Mouse (Mus musculus) midbrain, postnatal 0 days (tissue): Measurements from ENCODE around the gene Magi2. TPM values are rescaled to one million over a fixed set of nuclear protein-coding genes. Genes with fewer than 3 reads are reported as not detected.

Source experiments
- ATAC-seq: fragments of 200-750 bp; cut with Nextera tagmentation; 2 replicates; pipeline ENCODE4 v1.8.0; 2017; ENCODE audit warnings: moderate number of reproducible peaks, mild to moderate bottlenecking, moderate TSS enrichment, moderate library complexity; ENCODE audit not compliant: low FRiP score
- DNase-seq: peaks from one replicate; pipeline ENCODE4 v3.0.0-alpha.2; 2015; ENCODE audit warnings: low spot score
- H3K27ac ChIP-seq: fragments of 300-500 bp; sonication (generic); 2 replicates; pipeline ENCODE4 v1.5.1; 2014; ENCODE audit warnings: low read depth, mild to moderate bottlenecking, low read length, mixed read lengths
- H3K27me3 ChIP-seq: fragments of 300-500 bp; sonication (generic); 2 replicates; pipeline ENCODE4 v1.6.1; 2014; ENCODE audit warnings: low read length, control low read depth, mixed read lengths; ENCODE audit not compliant: insufficient read depth
- H3K36me3 ChIP-seq: fragments of 300-500 bp; sonication (generic); 2 replicates; pipeline ENCODE4 v1.6.1; 2014; ENCODE audit warnings: low read length, control low read depth, mixed read lengths; ENCODE audit not compliant: insufficient read depth
- H3K4me1 ChIP-seq: fragments of 300-500 bp; sonication (generic); 2 replicates; pipeline ENCODE4 v1.6.1; 2014; ENCODE audit warnings: mild to moderate bottlenecking, control low read depth, antibody characterized with exemption, low read length, mixed read lengths; ENCODE audit not compliant: insufficient read depth
- H3K4me2 ChIP-seq: fragments of 300-500 bp; sonication (generic); 2 replicates; pipeline ENCODE4 v1.6.1; 2014; ENCODE audit warnings: low read depth, mild to moderate bottlenecking, low read length, mixed read lengths; ENCODE audit not compliant: poor library complexity, severe bottlenecking
- H3K4me3 ChIP-seq: fragments of 300-500 bp; sonication (generic); 2 replicates; pipeline ENCODE4 v1.5.1; 2014; ENCODE audit warnings: low read depth, mild to moderate bottlenecking, low read length, moderate library complexity
- H3K9ac ChIP-seq: fragments of 300-500 bp; sonication (generic); replicated peaks from 2 replicates; pipeline ENCODE4 v1.6.1; 2014; ENCODE audit warnings: mild to moderate bottlenecking, low read length, moderate library complexity, mixed read lengths; ENCODE audit not compliant: poor library complexity, severe bottlenecking
- H3K9me3 ChIP-seq: fragments of 300-500 bp; sonication (generic); 2 replicates; pipeline ENCODE4 v1.6.1; 2016; ENCODE audit warnings: low read length, control low read depth
- CTCF ChIP-seq: IDR thresholded peaks from 2 replicates; pipeline ENCODE4 v1.5.1; 2016; ENCODE audit warnings: antibody characterized with exemption, mild to moderate bottlenecking
- WGBS: fragments of 180-500 bp; shearing (Covaris S2); extraction: QIAGEN DNeasy Blood & Tissue Kit; methylation state at CpG from one replicate; pipeline ENCODE4 v1.1.7; 2014; 5-methylcytosine and 5-hydroxymethylcytosine counted together
- polyA plus RNA-seq: library from polyadenylated mRNA; unstranded; fragments of >200 nt; fragmentation: Nextera tagmentation; extraction: Ambion mirVana; gene quantifications from 2 replicates; pipeline ENCODE4 v1.2.1, GENCODE M21; 2015
- total RNA-seq: library from RNA; depleted of rRNA; stranded (reverse); fragments of >200 nt; gene quantifications from 2 replicates; pipeline ENCODE4 v1.2.3, GENCODE M21; 2014

The Magi2 gene
- total and polyA plus RNA-seq, 2 experiments from 2014 or later = 20.0 to 59.3 TPM

GRCm38 (mm10) chr5:20568966-20569365 lies 1342.1 kb downstream of the Magi2 start:
- no peak for TF ChIP-seq CTCF
- WGBS = 98% methylated on average over 7 of the region's 7 CpGs
- no peak for DNase-seq
- no peak for ATAC-seq
- H3K4me1 ChIP-seq = no peaks in the 10 kb centered on the region
- no peak overlapping the region for H3K4me3 ChIP-seq
- H3K27me3 ChIP-seq = no peaks in the 10 kb centered on the region
- H3K27ac ChIP-seq = no peak overlapping the region
- H3K36me3 ChIP-seq = peaks cover 10% of the 10 kb centered on the region; the same call in 1 of the 2 replicates
- H3K9ac ChIP-seq = no peak overlapping the region
- H3K4me2 ChIP-seq = no peak overlapping the region
- H3K9me3 ChIP-seq = no peaks in the 10 kb centered on the region

- Histone ChIP-seq H3K9ac (no peak overlapping the region), H3K27ac (no peak overlapping the region), H3K4me3 (no peak overlapping the region), H3K4me1 (no peaks in the 10 kb centered on the region; the same call in 1 of the 2 replicates), H3K9me3 (no peaks in the 10 kb centered on the region), H3K36me3 (peaks cover 2% of the 10 kb centered on the region; the same call in 1 of the 2 replicates), H3K4me2 (no peak overlapping the region), H3K27me3 (no peaks in the 10 kb centered on the region)
- no peak for TF ChIP-seq CTCF
- ATAC-seq = no peak
- no peak for DNase-seq
- 68% methylated on average over 2 of the region's 2 CpGs for WGBS
Observed at GRCm38 (mm10) chr5:20574816-20575215, 1348.0 kb downstream of the Magi2 start.

GRCm38 (mm10) chr5:20575798-20576197 lies 1349.0 kb downstream of the Magi2 start:
- 12% methylated on average over 3 of the region's 3 CpGs for WGBS
- H3K36me3 ChIP-seq = no peaks in the 10 kb centered on the region; the same call in 1 of the 2 replicates
- TF ChIP-seq CTCF = no peak
- no peaks in the 10 kb centered on the region; the same call in 1 of the 2 replicates for H3K4me1 ChIP-seq
- H3K4me2 ChIP-seq = no peak overlapping the region
- ATAC-seq (no peak), DNase-seq (no peak)
- no peak overlapping the region for H3K9ac ChIP-seq
- no peak overlapping the region for H3K4me3 ChIP-seq
- H3K27me3 ChIP-seq = no peaks in the 10 kb centered on the region
- H3K9me3 ChIP-seq = no peaks in the 10 kb centered on the region
- H3K27ac ChIP-seq = no peak overlapping the region

- no peak overlapping the region for H3K4me2 ChIP-seq
- no peak overlapping the region for H3K4me3 ChIP-seq
- no peaks in the 10 kb centered on the region for H3K27me3 ChIP-seq
- DNase-seq (no peak), ATAC-seq (no peak)
- no peak overlapping the region for H3K27ac ChIP-seq
- H3K36me3 ChIP-seq = no peaks in the 10 kb centered on the region; the same call in 1 of the 2 replicates
- no peaks in the 10 kb centered on the region; the same call in 1 of the 2 replicates for H3K4me1 ChIP-seq
- no peaks in the 10 kb centered on the region for H3K9me3 ChIP-seq
- TF ChIP-seq CTCF = no peak
- no peak overlapping the region for H3K9ac ChIP-seq
Observed at GRCm38 (mm10) chr5:20576266-20576665, 1349.4 kb downstream of the Magi2 start.

GRCm38 (mm10) chr5:20578666-20579065 lies 1351.8 kb downstream of the Magi2 start:
- no peak overlapping the region for H3K27ac ChIP-seq
- no peaks in the 10 kb centered on the region for H3K27me3 ChIP-seq
- no peak for TF ChIP-seq CTCF
- no peak overlapping the region for H3K4me3 ChIP-seq
- ATAC-seq (no peak), DNase-seq (no peak)
- no peak overlapping the region for H3K9ac ChIP-seq
- H3K4me1 ChIP-seq = peaks cover 2% of the 10 kb centered on the region; the same call in 1 of the 2 replicates
- no peaks in the 10 kb centered on the region for H3K9me3 ChIP-seq
- H3K4me2 ChIP-seq = no peak overlapping the region
- H3K36me3 ChIP-seq = no peaks in the 10 kb centered on the region; the same call in 1 of the 2 replicates
- WGBS = 94% methylated on average over 3 of the region's 3 CpGs

- Histone ChIP-seq H3K9ac (no peak overlapping the region), H3K4me3 (no peak overlapping the region), H3K36me3 (no peaks in the 10 kb centered on the region; the same call in 1 of the 2 replicates), H3K9me3 (no peaks in the 10 kb centered on the region), H3K27ac (no peak overlapping the region), H3K4me2 (no peak overlapping the region), H3K4me1 (peaks cover 3% of the 10 kb centered on the region; the same call in 1 of the 2 replicates), H3K27me3 (no peaks in the 10 kb centered on the region)
- no peak for TF ChIP-seq CTCF
- ATAC-seq (no peak), DNase-seq (no peak)
- 89% methylated on average over 4 of the region's 4 CpGs for WGBS
Observed at GRCm38 (mm10) chr5:20580619-20581018, 1353.8 kb downstream of the Magi2 start.
